Mouse (Mus musculus) inflammation-experienced regulatory T-cells, adult 6 months (primary cell): Measurements from ENCODE around the gene Ccdc186. TPM values are rescaled to one million over a fixed set of nuclear protein-coding genes. Genes with fewer than 3 reads are reported as not detected.
A peak's percentile ranks its signal among the peaks of the same experiment; 100 is the strongest.
"Not testable (repeated sequence)": the region's sequence is repeated elsewhere in the genome, so short reads cannot be mapped to it uniquely, and the experiment has no call there.

Experiments
- ATAC-seq: one replicate; pipeline ENCODE4 v1.8.0; 2017
- polyA plus RNA-seq, 3 experiments: library from polyadenylated mRNA; unstranded; fragments of 100-300 nt; shearing (Covaris generic); gene quantifications; one replicate each; pipeline ENCODE4 v1.2.1; 2017

Ccdc186 gene
- polyA plus RNA-seq, 3 experiments from 2014 or later, result 8.1 to 12.1 (median 11.4) TPM

GRCm38 (mm10) chr19:56800930-56801655 is 20.9 kb downstream of the Ccdc186 start:
- ATAC-seq, result no peak

DNA sequence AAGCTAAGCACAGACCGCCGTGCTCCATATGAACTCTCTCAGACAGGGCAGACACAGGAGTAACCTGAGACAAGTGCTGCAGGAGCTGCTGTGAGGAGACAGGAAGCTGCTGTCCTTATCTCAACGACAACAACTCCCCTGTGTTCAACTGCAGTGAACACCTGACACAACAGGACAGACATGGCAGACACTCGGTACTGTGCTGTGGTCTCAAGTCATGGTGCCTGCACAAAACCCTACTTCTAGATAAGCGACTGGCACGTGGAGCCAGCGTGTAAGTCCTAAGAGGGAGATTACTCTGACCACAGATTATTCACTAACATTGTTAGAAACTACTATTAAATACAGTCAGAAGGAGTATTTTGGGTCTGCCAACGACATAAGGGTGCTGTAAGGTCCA is 21.8 kb downstream of the Ccdc186 start:
- ATAC-seq, result no peak

GRCm38 (mm10) chr19:56797376-56797775 is 24.6 kb downstream of the Ccdc186 start:
- no peak for ATAC-seq

GRCm38 (mm10) chr19:56788952-56789351 is 33.0 kb downstream of the Ccdc186 start:
- ATAC-seq, result no peak

- ATAC-seq, result no peak
Observed at GRCm38 (mm10) chr19:56787911-56788310, 34.1 kb downstream of the Ccdc186 start.

DNA sequence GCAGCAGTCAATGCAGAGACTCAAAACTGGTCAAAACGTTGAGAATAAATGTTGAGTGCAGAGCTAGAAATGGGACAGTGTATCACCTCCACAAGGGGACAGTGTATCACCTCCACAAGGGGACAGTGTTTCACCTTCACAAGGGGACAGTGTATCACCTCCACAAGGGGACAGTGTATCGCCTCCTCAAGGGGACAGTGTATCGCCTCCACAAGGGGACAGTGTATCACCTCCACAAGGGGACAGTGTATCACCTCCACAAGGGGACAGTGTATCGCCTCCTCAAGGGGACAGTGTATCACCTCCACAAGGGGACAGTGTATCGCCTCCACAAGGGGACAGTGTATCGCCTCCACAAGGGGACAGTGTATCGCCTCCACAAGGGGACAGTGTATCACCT is 43.5 kb downstream of the Ccdc186 start:
- ATAC-seq, result not testable (repeated sequence)

- no peak for ATAC-seq
Observed at GRCm38 (mm10) chr19:56776719-56777382, 45.1 kb downstream of the Ccdc186 start.

DNA sequence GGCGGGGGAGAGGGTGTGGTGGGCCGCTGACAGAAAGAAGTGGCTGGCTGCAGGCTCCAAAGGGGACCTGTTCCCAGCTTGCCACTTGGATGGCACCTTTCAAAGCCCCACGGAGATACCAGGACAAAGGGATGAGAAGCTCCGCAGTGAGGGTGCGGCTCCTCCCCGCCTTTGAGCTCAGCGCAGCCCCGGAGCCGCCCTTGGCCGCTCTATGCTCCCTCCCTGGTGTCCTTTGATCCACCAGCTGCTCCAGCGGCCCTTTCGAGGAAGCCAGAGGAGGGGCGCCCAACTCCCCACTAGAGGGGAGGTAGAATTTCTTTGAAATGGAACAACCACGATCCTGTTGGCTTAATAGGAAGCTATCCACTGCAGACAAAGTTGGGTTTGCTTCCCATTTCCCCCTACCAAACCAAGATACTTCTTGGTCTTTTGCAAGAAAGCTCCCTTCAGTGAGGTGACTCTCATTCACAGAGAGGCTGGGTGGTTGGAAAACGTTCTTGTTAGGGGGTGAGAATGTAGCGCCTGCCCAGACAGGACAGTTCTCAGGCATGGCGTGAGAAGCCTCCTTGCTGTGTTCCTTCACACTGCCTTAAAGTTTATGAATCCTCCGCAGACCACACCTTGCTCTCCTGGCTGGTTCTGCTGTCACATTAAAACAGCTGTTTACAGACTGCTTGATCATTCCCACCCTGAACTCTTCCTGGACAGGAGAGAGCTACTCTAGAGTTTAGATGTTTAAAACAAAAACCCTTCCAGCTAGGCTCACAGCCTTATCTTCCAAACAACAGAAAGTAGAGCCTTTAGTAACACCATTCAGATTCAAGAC is 45.9 kb downstream of the Ccdc186 start:
- ATAC-seq, result no peak

- ATAC-seq, result no peak
Observed at GRCm38 (mm10) chr19:56774971-56775892, 46.8 kb downstream of the Ccdc186 start.

DNA sequence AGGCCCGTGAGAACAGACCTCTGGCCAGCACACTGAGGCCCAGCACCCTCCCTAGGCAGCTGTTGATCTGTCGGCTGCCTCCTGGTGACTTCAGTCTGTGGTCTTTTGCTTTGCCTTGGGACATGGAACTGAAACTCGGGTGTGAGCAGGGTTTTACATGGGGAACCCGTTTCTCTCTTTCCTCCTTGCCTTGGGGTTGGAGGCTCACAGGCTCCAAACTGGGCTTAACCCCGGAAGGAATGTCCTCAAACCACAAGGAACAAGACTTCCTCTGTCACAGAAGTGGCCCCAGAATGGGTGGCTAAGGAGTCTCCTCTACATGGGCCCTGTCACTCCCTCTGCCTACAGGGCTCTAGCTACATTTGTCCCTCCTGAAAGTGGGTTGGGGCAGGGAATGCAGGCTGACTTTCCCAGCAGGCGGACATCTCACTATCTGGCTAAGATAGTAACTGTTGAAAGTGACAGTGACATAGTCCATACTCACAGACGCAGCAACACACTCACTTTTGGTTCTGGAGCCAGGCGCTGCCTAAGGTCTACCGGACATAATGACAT is 47.5 kb downstream of the Ccdc186 start:
- no peak for ATAC-seq

DNA sequence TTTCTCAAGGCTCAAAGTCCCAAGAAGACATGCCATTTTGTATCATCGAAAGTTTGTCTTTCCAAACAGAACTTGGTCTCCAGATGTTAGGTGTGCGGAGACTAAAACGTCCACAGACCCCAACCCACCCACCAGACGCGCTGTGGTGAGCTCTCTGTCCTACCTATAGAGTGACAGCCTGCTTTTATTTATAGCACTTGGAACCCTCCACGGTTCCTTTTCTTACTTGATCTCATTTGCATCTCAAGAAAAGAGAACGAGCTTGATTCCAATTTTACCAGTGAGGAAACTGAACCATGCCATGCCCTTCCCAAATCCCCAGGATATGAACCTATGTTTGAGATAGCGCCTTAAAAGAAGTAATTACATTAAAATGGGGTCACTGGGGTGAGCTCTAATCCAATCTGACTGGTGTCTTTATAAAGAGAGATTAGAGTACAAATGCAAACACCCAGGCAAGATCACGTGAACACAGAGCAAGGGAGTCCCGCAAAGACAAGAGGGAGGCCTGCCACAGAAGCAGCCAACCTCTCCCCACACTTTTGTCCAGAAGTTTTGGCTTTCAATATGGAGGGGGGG is 48.5 kb downstream of the Ccdc186 start:
- no peak for ATAC-seq

DNA sequence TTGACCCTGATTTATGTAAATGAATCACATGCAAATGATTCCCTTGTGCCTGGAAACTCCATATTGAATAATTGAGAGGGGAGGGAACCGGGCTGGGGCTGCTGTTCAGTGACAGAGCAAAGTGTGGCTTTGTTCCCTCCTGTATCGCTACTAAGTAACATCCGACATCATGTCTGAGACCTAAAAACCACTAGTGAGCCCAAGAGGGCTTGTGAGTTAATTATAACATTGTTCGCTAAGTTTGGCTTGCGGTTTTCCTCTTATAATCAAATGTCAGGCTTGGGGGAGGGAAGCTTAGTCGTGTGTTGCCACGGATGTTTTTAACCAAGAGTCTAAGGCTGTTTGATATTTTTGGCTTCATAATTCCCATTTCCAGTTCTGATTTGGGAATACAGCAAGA is 49.8 kb downstream of the Ccdc186 start:
- peak; percentile 56 for ATAC-seq

GRCm38 (mm10) chr19:56769024-56769423 is 53.0 kb downstream of the Ccdc186 start:
- no peak for ATAC-seq

DNA sequence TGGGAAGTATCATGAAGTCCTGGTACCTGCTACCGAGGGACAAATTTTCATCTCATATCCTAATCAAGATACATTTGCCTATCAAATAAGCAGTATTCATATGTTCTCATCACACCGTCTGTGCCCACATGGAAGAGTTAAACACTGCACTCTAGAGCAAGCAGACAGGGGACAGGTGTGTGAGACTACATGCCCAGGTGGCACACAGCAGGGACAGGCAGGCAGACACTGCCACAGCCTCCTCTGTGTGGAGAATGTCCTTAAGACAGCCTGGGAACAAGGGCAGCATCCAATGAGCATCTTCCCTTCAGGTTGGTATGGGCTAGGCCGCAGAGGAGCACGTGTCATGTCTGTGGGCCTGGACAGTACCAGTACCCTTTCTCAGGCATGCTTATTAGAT is 59.3 kb downstream of the Ccdc186 start:
- no peak for ATAC-seq

DNA sequence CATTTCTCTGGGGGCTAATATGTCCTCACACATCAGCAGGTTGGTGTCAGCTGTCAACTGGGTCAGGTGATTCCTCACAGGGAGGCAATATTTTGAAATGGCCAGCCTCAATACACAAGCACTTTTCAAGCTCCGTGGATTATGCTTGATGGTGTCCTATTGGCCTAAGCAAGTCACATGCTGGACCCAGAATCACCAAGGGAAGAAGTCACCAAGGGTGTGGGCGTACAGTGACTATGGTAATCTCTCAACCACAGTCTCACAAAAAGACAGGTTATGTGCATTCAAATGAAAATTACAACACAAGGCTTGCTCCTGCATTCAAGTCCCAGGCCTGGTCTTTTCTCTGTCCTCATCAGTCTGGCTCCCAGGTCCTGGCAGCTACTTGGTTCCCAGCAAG is 60.3 kb downstream of the Ccdc186 start:
- ATAC-seq, result no peak

- ATAC-seq, result no peak
Observed at GRCm38 (mm10) chr19:56761096-56761495, 60.9 kb downstream of the Ccdc186 start.

DNA sequence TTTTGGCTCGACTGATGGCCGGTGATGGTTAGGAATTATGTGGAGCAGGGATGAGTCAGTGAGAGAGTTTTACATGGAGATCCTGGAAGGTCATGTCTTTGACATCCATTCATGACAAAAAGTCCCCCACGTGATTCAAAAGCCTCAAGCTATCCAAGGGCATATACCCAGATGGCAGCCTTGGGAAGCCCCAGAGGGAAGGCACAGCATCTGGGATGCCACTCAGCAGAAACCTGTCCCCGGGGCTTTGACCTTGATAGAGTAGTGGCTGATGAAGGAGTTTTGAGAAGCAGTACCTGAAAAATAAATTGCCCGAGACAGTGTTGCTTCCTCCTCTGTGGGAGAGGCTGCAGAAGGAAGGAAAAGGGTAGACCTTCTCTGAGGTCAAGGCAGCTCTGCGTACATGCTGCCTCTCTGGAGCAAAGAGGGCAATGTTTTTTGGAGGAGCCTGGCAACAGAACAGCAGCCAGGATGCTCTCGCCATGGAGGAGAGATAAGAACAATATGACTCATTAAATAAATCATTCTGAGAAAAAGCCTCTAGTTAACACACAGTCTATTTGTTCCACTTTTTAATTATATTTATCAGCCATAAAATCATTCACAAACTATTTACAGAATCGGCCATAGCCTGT is 61.6 kb downstream of the Ccdc186 start:
- ATAC-seq, result no peak

DNA sequence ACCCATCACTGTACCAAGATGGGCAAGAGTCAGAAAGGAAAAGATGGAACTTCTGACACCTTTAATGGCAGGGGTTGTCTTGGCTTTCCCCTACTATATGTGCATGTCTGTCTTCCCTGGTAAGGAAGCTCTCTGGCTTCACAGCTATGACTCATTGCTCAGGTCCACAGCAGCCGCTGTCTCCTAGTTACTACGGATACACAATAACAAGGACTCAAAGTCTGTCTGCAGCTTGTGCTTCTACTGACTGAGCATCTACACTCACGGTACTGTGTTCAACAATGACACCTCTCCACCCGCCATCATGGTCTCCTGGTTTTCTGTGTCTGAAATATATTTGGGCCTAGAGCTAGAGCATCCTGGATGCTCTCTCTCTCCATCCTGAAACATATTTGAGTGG is 62.2 kb downstream of the Ccdc186 start:
- no peak for ATAC-seq

- no peak for ATAC-seq
Observed at GRCm38 (mm10) chr19:56758311-56758710, 63.7 kb downstream of the Ccdc186 start.

DNA sequence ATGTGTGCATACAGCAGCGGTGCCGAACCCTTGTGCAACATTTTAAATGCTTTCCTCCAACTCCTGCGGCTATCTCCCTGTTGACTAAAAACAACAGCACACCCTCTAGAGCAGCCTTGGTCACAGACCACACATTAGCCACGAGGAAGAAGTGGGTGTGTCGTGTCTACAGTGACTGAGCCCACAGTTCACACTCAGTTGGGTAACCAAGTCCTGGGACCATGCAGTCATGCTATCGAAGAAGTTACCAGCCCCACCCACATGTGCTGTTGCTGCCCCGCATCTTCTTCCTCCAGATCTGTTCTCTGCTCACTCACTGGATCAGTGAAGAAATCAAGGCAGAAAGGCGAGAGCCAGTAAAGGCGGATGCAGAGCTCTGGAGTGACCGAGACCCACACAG is 65.6 kb downstream of the Ccdc186 start:
- ATAC-seq, result no peak

- ATAC-seq, result not testable (repeated sequence)
Observed at GRCm38 (mm10) chr19:56754456-56754855, 67.5 kb downstream of the Ccdc186 start.
